Mouse (Mus musculus): Measurements from ENCODE around the gene Gm10800.
"Not testable (repeated sequence)": the region's sequence is repeated elsewhere in the genome, so short reads cannot be mapped to it uniquely, and the experiment has no call there.

Gm10800 gene

DNA sequence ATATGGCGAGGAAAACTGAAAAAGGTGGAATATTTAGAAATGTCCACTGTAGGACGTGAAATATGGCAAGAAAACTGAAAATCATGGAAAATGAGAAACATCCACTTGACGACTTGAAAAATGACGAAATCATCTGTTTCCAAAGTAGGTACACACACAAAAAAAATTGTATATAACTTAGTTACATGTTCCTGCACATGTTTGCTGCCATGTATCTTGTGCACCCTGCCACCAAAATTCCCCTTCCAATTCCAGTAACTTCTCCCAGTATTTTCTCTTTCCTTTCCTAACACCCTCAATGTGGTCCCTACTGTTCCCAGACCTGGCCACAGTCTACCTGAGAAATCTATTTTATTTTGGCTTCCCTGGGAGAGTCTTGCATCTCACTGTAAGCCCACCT, at the start of gene Gm10800:
TSS of gene Gm10800 (minus strand) at position 101 of the 400 bp plus-strand sequence.
- DNase-seq (ENCODE audit: low read depth) = not testable (repeated sequence)

DNA sequence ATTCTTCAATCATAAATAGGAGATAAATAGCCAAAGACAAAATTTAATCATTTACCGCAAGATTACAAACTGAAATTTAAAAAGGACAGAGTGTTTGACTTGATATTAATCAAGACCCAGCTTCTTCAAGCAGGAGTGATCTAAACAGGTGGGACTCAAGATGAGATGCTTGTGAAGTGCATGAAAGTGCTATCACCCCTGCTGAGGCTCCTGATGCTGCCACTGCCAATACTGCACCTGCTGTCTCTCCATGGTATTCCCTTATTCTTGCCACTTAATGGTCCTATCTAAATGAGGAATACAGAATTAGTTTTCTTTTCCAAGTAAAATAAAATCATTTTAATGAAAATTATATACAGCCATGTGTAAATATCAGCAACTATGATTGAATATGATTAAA, 30.4 kb upstream of the Gm10800 start:
- no peak for DNase-seq (ENCODE audit: low read depth)

DNA sequence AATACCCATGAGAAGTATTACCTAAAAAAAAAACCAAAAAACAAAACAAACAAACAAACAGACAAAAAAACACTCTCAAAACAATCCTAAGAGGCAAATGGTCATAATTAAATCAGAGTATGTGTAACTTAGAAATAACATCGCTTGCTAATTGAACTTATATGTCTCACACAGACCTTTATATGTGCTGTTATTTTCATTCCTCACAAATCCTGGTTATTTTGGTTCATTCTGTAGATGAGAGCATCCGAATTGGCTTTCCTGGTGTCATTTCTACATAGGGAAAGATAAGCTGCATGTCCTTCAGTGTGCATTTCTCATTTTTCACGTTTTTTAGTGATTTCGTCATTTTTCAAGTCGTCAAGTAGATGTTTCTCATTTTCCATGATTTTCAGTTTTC, 5.2 kb downstream of the Gm10800 start, which contains the start of gene Gm10801:
TSS of gene Gm10801 (plus strand) at position 301 of the 400 bp plus-strand sequence.
- not testable (repeated sequence) for DNase-seq (ENCODE audit: low read depth)

Measured in fibroblast of lung, adult 2 months (primary cell).